Mouse (Mus musculus) Patski (cell line): Measurements from ENCODE around the gene N4bp3. TPM values are rescaled to one million over a fixed set of nuclear protein-coding genes. Genes with fewer than 3 reads are reported as not detected.

Experiments used
- ATAC-seq: fragments of 100-300 bp; one replicate; pipeline ENCODE4 v1.8.0; 2021
- CTCF ChIA-PET: fragments of 350-600 bp; sonication (Branson Sonifier 250); formaldehyde crosslinking; loops from one replicate; lab custom pipeline; 2022; ENCODE audit warnings: inconsistent platforms; lab: Charles Lee
- POLR2A ChIA-PET: fragments of 350-600 bp; sonication (Branson Sonifier 250); formaldehyde crosslinking; loops from one replicate; lab custom pipeline; 2022; ENCODE audit warnings: antibody characterized with exemption, inconsistent platforms; lab: Charles Lee
- DNase-seq: peaks from one replicate; pipeline ENCODE4 v3.0.0-alpha.2; 2011; ENCODE audit warnings: low read depth, low spot score
- H3K27me3 ChIP-seq: fragments of 371-371 bp; one replicate; pipeline ENCODE4 v1.5.1; 2021
- CTCF ChIP-seq: fragments of 100-300 bp; IDR thresholded peaks from one replicate; pipeline ENCODE4 v1.5.1; 2021
- in situ Hi-C: fragments of 300-500 bp; cut with MboI; formaldehyde crosslinking; loops from 3 replicates; pipeline ENCODE4 v1.11.1; 2018; ENCODE audit warnings: low pct_unique_long_range_greater_than_20kb, mixed read lengths
- polyA plus RNA-seq: library from polyadenylated mRNA; unstranded; gene quantifications from one replicate; pipeline ENCODE4 v1.2.3, GENCODE M21; 2021

Gene N4bp3
- polyA plus RNA-seq, 1 experiment from 2014 or later: 25.0 TPM

DNA sequence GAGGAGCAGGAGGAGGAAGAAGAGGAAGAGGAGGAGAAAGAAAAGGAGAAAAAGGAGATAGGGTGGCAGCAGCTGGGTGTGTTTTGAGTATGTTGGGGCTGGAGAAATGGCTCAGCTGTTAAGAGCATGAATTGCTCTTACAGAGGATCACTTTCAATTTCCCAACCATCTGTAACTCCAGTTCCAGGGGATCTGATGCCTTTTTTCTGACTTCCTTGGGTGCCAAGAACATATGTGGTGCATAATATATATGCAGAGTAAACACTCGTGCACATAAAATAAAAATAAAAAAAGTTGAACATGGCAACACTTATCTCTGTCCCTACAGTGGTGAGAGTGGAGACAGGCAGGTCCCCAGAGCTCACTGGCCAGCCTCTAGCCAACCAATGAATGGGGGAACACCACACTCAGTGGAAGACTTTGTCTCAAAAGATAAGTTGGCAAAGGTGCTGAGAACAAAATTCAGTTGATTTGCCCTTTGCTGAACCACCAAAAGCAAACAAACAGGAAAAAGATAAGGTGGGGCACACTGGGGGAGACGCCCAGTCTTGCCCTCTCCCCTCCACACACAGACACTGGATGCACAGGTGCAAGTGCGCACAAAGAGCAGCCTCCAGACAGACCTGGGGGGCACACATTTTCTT lies 41.3 kb downstream of the N4bp3 start:
- no peak for TF ChIP-seq CTCF
- CTCF ChIA-PET: interaction anchor here (1.0 to 1.5 kb wide), 2 partner anchors 10 to 72 kb away, joined by 3 read pairs; partner anchors contain the start of gene Nhp2
- ATAC-seq (no peak), DNase-seq (no peak)
- POLR2A ChIA-PET: no interaction called here
- in situ Hi-C loops: no loop called here
- no peaks in the 10 kb centered on the region for H3K27me3 ChIP-seq

GRCm38 (mm10) chr11:51607096-51607738 lies 43.4 kb downstream of the N4bp3 start:
- in situ Hi-C loops: no loop called here
- CTCF ChIA-PET: interaction anchor here (1.0 to 2.3 kb wide), 4 partner anchors 8 to 82 kb away, joined by 3 to 7 read pairs (median 4); partner anchors contain the start of gene 0610009B22Rik
- no peaks in the 10 kb centered on the region for H3K27me3 ChIP-seq
- ATAC-seq: peak; percentile 42
- no peak for TF ChIP-seq CTCF
- no peak for DNase-seq
- POLR2A ChIA-PET: interaction anchor here (0.5 to 1.9 kb wide), 12 partner anchors 8 to 344 kb away, joined by 3 to 9 read pairs (median 3); partner anchors contain the start of genes 0610009B22Rik, BC049762 and Phykpl

- CTCF ChIA-PET: interaction anchor here (1.0 to 2.3 kb wide), 4 partner anchors 9 to 82 kb away, joined by 3 to 7 read pairs (median 4); partner anchors contain the start of gene 0610009B22Rik
- POLR2A ChIA-PET: interaction anchor here (0.6 to 1.9 kb wide), 15 partner anchors 9 to 343 kb away, joined by 3 to 9 read pairs (median 3); partner anchors contain the start of genes 0610009B22Rik, BC049762, Phykpl and Rmnd5b
- peak; percentile 83 for DNase-seq
- TF ChIP-seq CTCF: no peak
- no peaks in the 10 kb centered on the region for H3K27me3 ChIP-seq
- ATAC-seq: peak; percentile 74
- in situ Hi-C loops: no loop called here
These were observed 44.1 kb downstream of the N4bp3 start, which contains the start of gene Hnrnpab for GRCm38 (mm10) chr11:51606447-51607095. TSS of gene Hnrnpab (minus strand) at chr11:51606847.

GRCm38 (mm10) chr11:51605602-51606446 lies 44.8 kb downstream of the N4bp3 start:
- ChIA-PET POLR2A (interaction anchor here (0.6 to 1.9 kb wide), 15 partner anchors 9 to 343 kb away, joined by 3 to 9 read pairs (median 5); partner anchors contain the start of genes 0610009B22Rik, BC049762, Phykpl and Rmnd5b), CTCF (interaction anchor here (1.0 to 2.3 kb wide), 5 partner anchors 11 to 83 kb away, joined by 3 to 7 read pairs (median 4); partner anchors contain the start of gene 0610009B22Rik)
- TF ChIP-seq CTCF: no peak
- ATAC-seq (peak; percentile 81), DNase-seq (no peak)
- in situ Hi-C loops: no loop called here
- H3K27me3 ChIP-seq: no peaks in the 10 kb centered on the region

DNA sequence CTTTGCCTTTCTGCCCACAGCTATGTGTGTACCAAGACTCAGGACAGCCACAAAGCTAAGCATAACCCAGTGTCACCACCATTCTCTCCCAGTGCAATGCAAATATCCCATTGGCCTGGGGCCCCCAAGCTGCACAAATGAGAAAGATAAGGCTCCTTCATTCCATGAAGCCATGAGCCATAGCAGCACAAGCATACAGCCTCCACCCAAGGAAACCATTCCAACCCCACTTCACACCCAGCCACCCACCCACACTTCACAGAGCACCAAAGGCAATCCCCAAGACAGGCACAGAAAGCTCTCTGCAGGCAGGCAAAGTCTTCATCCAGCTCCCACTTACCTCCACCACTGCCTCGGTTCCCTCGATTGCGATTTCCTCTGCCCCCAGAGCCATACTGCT lies 48.4 kb downstream of the N4bp3 start:
- ATAC-seq: no peak
- in situ Hi-C loops: no loop called here
- TF ChIP-seq CTCF: no peak
- no peak for DNase-seq
- no peaks in the 10 kb centered on the region for H3K27me3 ChIP-seq
- ChIA-PET CTCF (interaction anchor here (1.3 to 1.7 kb wide), 4 partner anchors 14 to 85 kb away, joined by 3 to 6 read pairs (median 3); partner anchors contain the start of gene Phykpl), POLR2A (interaction anchor here (1.0 to 1.9 kb wide), 3 partner anchors 12 to 17 kb away, joined by 3 to 6 read pairs (median 3); partner anchors contain the start of gene Phykpl)

DNA sequence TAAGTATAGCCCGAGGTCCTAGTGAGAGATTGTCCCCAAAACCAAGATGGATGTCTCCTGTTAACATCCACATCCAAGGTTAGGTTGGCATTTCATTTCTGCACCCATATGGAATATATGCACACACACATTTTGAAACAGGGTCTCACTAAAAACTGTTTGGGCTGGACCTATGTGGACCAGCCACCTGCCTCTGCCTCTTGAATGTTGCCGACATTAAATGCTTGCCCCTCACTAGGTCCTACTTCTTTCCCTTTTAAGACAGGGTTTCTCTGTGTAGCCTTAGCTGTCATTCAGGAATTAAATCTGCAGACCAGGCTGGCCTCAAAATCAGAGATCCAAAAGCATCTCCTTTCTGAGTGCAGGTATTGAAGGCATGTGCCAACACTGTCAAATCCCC lies 53.1 kb downstream of the N4bp3 start:
- no peaks in the 10 kb centered on the region for H3K27me3 ChIP-seq
- CTCF ChIA-PET: interaction anchor here (1.2 to 1.7 kb wide), 2 partner anchors 11 to 13 kb away, joined by 4 to 6 read pairs; partner anchors contain the start of gene Phykpl
- DNase-seq: no peak
- POLR2A ChIA-PET: interaction anchor here (1.8 kb wide), 1 partner anchor 8 kb away, joined by 9 read pairs; no protein-coding TSS in a partner anchor
- no peak for TF ChIP-seq CTCF
- ATAC-seq: no peak
- in situ Hi-C loops: no loop called here

- no peak for TF ChIP-seq CTCF
- POLR2A ChIA-PET: interaction anchor here (0.8 kb wide), 1 partner anchor 9 kb away, joined by 4 read pairs; no protein-coding TSS in a partner anchor
- CTCF ChIA-PET: interaction anchor here (1.6 kb wide), 1 partner anchor 11 kb away, joined by 5 read pairs; the partner anchor contains the start of gene Phykpl
- DNase-seq (no peak), ATAC-seq (no peak)
- H3K27me3 ChIP-seq: no peaks in the 10 kb centered on the region
- in situ Hi-C loops: no loop called here
These were observed 55.1 kb downstream of the N4bp3 start for GRCm38 (mm10) chr11:51595459-51596083.

DNA sequence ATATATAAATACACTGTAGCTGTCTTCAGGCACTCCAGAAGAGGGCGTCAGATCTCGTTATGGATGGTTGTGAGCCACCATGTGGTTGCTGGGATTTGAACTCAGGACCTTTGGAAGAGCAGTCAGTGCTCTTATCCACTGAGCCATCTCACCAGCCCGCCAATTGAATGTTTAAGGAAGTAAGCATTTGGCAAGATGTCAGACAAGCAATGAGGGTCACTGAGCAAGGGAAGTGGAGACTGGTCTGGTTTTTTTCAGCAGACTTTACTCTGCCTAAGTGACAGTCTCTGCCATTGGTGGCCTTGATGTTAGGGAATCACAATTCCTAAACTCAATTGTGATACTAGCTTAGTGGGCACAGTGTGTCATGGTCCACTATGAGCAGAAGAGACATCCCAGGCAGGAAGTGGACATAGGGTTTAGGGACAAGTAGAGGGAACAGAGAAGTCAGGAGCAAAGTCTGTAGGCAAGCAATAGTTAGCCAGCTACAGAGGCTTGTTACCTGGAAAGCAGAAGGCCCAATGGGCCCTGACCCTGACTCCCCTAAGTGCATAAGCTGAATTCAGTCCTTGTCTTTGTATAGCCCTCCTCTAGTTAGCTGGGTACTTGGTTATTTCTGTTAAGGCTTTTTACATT lies 55.8 kb downstream of the N4bp3 start:
- CTCF ChIA-PET: interaction anchor here (1.6 kb wide), 1 partner anchor 10 kb away, joined by 5 read pairs; the partner anchor contains the start of gene Phykpl
- no peak for TF ChIP-seq CTCF
- POLR2A ChIA-PET: interaction anchor here (0.8 kb wide), 1 partner anchor 10 kb away, joined by 4 read pairs; no protein-coding TSS in a partner anchor
- DNase-seq (no peak), ATAC-seq (no peak)
- in situ Hi-C loops: no loop called here
- H3K27me3 ChIP-seq: no peaks in the 10 kb centered on the region
